Mouse (Mus musculus) hindbrain, embryonic 15.5 days (tissue): ENCODE data around the gene Rpl36al. TPM values are rescaled to one million over a fixed set of nuclear protein-coding genes. Genes with fewer than 3 reads are reported as not detected.

Source experiments
- ATAC-seq: fragments of 200-750 bp; cut with Nextera tagmentation; 2 replicates; pipeline ENCODE4 v1.8.0; 2017; ENCODE audit warnings: low read depth, moderate number of reproducible peaks, moderate TSS enrichment; ENCODE audit not compliant: low FRiP score
- H3K27ac ChIP-seq: fragments of 300-500 bp; sonication (generic); replicated peaks from 2 replicates; pipeline ENCODE4 v1.5.1; 2015; ENCODE audit warnings: mild to moderate bottlenecking, inconsistent platforms
- H3K27me3 ChIP-seq: fragments of 300-500 bp; sonication (generic); 2 replicates; pipeline ENCODE4 v1.6.1; 2015; ENCODE audit warnings: control low read depth, inconsistent platforms
- H3K36me3 ChIP-seq: fragments of 300-500 bp; sonication (generic); 2 replicates; pipeline ENCODE4 v1.6.1; 2015; ENCODE audit warnings: control low read depth, inconsistent platforms
- H3K4me1 ChIP-seq: fragments of 300-500 bp; sonication (generic); replicated peaks from 2 replicates; pipeline ENCODE4 v1.6.1; 2015; ENCODE audit warnings: control low read depth, inconsistent platforms
- H3K4me2 ChIP-seq: fragments of 300-500 bp; sonication (generic); 2 replicates; pipeline ENCODE4 v1.6.1; 2015; ENCODE audit warnings: moderate library complexity, mild to moderate bottlenecking, inconsistent platforms
- H3K4me3 ChIP-seq: fragments of 300-500 bp; sonication (generic); 2 replicates; pipeline ENCODE4 v1.5.1; 2015; ENCODE audit warnings: mild to moderate bottlenecking, inconsistent platforms
- H3K9ac ChIP-seq: fragments of 300-500 bp; sonication (generic); 2 replicates; pipeline ENCODE4 v1.6.1; 2015; ENCODE audit warnings: inconsistent platforms
- H3K9me3 ChIP-seq: fragments of 300-500 bp; sonication (generic); 2 replicates; pipeline ENCODE4 v1.6.1; 2016; ENCODE audit warnings: control low read depth, inconsistent platforms
- WGBS: fragments of 180-500 bp; shearing (Covaris S2); methylation state at CpG from one replicate; pipeline ENCODE4 v1.1.7; 2015; 5-methylcytosine and 5-hydroxymethylcytosine counted together
- microRNA-seq: library from miRNA; unstranded; fragments of <30 nt; microRNA quantifications from one replicate; pipeline ENCODE4, GENCODE M21; 2016
- polyA plus RNA-seq: library from polyadenylated mRNA; unstranded; fragments of >200 nt; fragmentation: Nextera tagmentation; extraction: Ambion mirVana; gene quantifications from 2 replicates; pipeline ENCODE4 v1.2.1, GENCODE M21; 2015

The Rpl36al gene
- polyA plus RNA-seq, 1 experiment from 2014 or later, result 332 TPM

- Histone ChIP-seq H3K4me3 (no peak overlapping the region), H3K27me3 (no peaks in the 10 kb centered on the region), H3K27ac (no peak overlapping the region), H3K4me1 (no peaks in the 10 kb centered on the region), H3K4me2 (no peak overlapping the region), H3K36me3 (no peaks in the 10 kb centered on the region), H3K9ac (no peak overlapping the region), H3K9me3 (no peaks in the 10 kb centered on the region)
- WGBS, result 71% methylated on average over 6 of the region's 6 CpGs
- no peak for ATAC-seq
Measured at GRCm38 (mm10) chr12:69143460-69143859, 40.4 kb downstream of the Rpl36al start.

GRCm38 (mm10) chr12:69139841-69140240 is 44.0 kb downstream of the Rpl36al start:
- H3K36me3 ChIP-seq, result no peaks in the 10 kb centered on the region
- H3K9ac ChIP-seq, result no peak overlapping the region
- H3K4me3 ChIP-seq, result no peak overlapping the region
- no peaks in the 10 kb centered on the region for H3K27me3 ChIP-seq
- peak; percentile 63; the same call in 1 of the 2 replicates for ATAC-seq
- WGBS, result 89% methylated on average over 7 of the region's 7 CpGs
- H3K4me2 ChIP-seq, result no peak overlapping the region
- H3K9me3 ChIP-seq, result no peaks in the 10 kb centered on the region
- no peak overlapping the region for H3K27ac ChIP-seq
- no peaks in the 10 kb centered on the region for H3K4me1 ChIP-seq

GRCm38 (mm10) chr12:69139201-69139600 is 44.7 kb downstream of the Rpl36al start:
- WGBS, result 87% methylated on average over 3 of the region's 3 CpGs
- no peaks in the 10 kb centered on the region for H3K27me3 ChIP-seq
- H3K27ac ChIP-seq, result no peak overlapping the region
- H3K36me3 ChIP-seq, result no peaks in the 10 kb centered on the region
- no peak overlapping the region for H3K4me2 ChIP-seq
- no peak for ATAC-seq
- H3K9ac ChIP-seq, result no peak overlapping the region
- H3K4me3 ChIP-seq, result no peak overlapping the region
- no peaks in the 10 kb centered on the region for H3K4me1 ChIP-seq
- no peaks in the 10 kb centered on the region for H3K9me3 ChIP-seq

Small RNA genes lying within 50 kb of the gene (microRNA-seq; reads per million reads assigned to microRNA genes)
- gene Gm47287 (not detected), gene Gm47295 (0.87 reads per million)

Other genes starting within 250 kb of the Rpl36al start
- 1,135 and 1,350 TPM in 2 replicates for gene Rps29, start 24.9 kb downstream of the Rpl36al start, polyA plus RNA-seq
- 5.1 and 6.1 TPM in 2 replicates for gene Lrr1, start 15.3 kb downstream of the Rpl36al start, polyA plus RNA-seq
- 40.4 and 43.5 TPM in 2 replicates for gene Mgat2, start 74 bp upstream of the Rpl36al start, polyA plus RNA-seq
- gene Gm49383, start 13.0 kb upstream of the Rpl36al start, polyA plus RNA-seq, result 14.1 and 15.6 TPM in 2 replicates
- gene Dnaaf2, start 14.3 kb upstream of the Rpl36al start, polyA plus RNA-seq, result 7.3 and 9.2 TPM in 2 replicates
- 10.0 and 12.4 TPM in 2 replicates for gene Gm49384, start 20.2 kb upstream of the Rpl36al start, polyA plus RNA-seq
- 5.3 and 6.3 TPM in 2 replicates for gene Pole2, start 44.1 kb upstream of the Rpl36al start, polyA plus RNA-seq
- gene Klhdc1, start 57.1 kb upstream of the Rpl36al start, polyA plus RNA-seq, result 16.8 and 17.6 TPM in 2 replicates
- 273 and 278 TPM in 2 replicates for gene Klhdc2, start 112.6 kb upstream of the Rpl36al start, polyA plus RNA-seq
- gene Nemf, start 173.1 kb upstream of the Rpl36al start, polyA plus RNA-seq, result 84.0 and 87.4 TPM in 2 replicates
- gene Arf6, start 188.1 kb upstream of the Rpl36al start, polyA plus RNA-seq, result 30.8 and 30.9 TPM in 2 replicates
- gene Gm9887, start 188.4 kb upstream of the Rpl36al start, polyA plus RNA-seq, result 0.89 and 1.5 TPM in 2 replicates